Mouse (Mus musculus) embryo, embryonic 9.5 days (tissue): ENCODE results near the gene Ppil3.

ENCODE experiments used
- DNase-seq: peaks from one replicate; pipeline ENCODE4 v3.0.0-alpha.2; 2017; ENCODE audit errors: extremely low spot score

Gene Ppil3

DNA sequence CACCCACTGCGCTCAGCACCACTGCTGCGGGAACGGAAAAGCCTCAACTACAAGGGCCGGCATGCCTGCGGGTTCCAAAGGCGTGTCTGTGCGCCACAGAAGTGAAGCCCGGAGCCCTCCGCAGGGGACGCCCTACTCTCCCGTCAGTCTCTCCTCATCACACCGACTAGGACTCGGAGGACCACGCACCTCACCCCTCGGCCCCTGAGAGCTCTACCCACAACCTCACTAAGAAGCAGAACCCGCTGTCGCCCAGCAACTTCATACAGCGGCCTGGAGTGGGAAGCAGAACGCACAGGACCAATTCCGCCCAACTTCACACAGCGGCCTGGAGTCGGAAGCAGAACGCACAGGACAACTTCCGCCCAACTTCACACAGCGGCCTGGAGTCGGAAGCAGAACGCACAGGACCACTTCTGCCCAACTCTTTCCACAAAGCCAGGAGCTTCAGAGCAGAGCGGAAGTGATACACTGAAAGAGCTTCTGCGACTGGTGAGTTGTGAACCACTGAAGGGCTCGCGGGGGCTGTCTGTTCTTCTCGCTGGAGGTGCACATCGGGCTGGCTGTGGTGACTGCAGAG lies at the start of gene Ppil3, which contains the start of gene Nif3l1:
TSS of gene Ppil3 (minus strand) at position 344 of the 580 bp plus-strand sequence.
TSS of gene Nif3l1 (plus strand) at position 9 of the 580 bp plus-strand sequence.
- peak; percentile 87 for DNase-seq

DNA sequence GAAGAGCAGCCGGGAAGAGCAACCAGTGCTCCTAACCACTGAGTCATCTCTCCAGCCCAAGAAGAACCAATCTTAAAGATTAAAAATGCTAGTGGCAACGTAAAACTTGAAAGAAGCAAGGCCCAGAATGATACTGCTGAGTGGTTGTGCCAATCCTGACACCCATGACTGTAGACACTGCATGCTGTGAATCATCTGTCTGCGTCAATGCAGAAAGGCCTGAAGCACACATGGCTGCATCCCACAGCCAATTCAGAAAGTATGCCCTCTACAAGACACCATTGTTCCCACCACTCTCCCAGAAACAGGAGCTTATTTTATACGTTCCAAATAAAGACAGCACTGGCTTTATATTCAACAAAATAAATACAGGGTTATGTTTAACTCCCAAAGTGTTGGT lies 37.4 kb upstream of the Ppil3 start:
- no peak for DNase-seq

DNA sequence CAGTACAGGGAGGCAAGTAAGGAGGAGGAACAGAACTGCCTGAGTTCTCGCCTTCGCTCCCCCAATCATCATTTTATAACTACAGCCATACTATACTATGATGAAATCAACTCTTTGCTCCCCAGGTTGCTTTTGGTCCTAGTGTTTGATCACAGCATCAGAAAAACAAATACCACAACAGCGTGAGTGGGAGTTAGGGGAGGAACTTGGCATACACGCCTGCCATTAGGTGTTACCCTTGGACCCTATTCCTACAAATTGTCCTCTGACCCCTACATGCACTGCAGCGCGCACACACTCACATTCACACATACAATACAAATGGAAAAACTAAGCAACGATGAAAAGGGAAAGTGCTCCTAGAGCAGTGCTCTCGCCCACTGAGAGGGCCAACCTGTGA lies 30.4 kb upstream of the Ppil3 start:
- DNase-seq: no peak

DNA sequence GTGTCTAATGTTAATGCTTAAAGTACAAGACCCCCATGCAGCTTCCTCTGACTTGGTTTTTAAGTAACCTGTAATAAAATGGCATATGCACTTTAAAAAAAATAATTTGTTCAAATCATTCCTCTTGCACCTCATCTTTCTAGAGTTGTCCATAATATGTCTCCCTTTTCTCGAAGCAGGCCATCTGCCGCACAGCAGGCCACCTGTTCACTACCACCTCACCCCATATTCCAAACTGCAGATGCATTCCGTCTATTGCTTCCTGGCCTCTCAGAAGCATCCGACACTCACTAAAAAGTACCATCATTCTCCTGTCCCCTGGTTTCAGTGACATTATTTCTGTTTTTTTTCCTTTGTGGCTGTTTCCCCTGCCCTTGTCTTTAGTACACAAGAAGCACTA lies 20.3 kb upstream of the Ppil3 start:
- no peak for DNase-seq

DNA sequence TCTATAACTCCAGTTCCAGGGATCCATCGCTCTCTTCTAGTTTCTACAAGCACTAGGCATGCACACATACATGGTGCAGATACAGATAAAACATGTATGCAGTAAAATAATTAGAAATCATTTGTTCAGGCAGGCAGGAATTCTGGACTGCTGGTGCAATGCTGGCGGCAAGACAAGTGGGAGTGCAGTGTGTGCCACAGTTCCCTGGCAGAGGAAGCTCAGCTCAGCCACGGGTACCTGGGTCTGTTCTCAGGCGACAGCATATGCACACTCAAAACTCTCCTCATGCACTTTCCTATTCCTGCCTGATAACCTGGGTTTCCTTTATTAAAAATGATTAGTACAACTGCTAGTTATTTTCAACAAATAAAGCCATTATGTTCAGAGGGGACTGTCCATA lies 19.8 kb upstream of the Ppil3 start:
- no peak for DNase-seq

DNA sequence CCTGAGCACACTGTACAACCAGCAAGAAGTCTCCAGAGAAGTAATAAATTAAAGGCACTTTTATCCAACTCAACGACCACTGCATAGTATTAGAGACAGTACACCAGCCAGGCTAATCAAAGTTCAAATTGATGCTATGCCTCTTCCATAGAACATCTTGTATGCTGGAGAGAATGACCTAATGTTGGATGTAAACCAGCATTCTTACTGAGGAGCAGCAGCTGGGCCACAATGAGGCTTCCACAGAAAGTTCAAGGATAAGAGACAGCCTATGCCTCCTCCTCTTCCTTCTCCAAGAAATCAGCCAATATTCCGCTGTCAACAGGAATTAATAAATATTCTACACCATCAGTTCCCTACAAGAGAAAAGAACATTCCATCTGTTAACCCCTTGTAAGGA lies 18.6 kb upstream of the Ppil3 start:
- DNase-seq: no peak

DNA sequence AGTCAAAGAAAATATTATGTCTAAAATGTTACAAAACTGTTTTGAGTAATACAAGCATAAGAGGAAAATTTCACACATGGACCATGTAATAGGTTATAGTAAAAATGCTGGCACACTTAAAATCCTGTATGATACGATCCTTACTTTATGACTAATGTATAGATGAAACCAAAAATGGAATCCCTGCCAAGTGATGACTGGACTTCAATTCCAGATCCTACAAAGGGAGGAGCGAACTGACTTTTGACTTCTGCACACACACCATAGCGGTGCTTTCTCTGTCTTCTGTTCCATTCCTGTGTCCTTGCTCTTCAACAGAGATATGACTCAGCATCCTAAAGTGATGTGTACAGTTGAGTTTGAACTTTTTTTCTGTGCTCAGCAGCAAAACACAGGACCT lies 15.3 kb upstream of the Ppil3 start:
- DNase-seq: no peak

DNA sequence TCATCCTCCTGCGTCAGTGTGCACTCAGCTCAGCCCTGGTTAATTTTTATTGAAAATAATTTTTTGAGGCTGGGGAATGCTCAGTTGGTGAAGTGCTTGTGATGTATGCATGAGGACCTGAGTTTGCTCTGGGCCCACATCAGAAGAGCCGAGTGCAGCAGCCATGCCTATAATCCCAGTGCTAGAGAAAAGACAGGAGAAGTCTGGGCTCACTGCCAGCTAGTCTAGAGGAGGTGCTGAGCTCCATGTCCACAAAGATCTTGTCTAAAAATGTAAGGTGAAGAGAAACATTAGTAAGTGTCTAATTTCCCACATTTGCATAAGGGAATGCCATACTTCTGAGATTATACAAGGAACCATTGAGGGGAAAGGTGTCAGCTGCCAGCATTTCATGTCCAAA lies 13.6 kb upstream of the Ppil3 start:
- no peak for DNase-seq

DNA sequence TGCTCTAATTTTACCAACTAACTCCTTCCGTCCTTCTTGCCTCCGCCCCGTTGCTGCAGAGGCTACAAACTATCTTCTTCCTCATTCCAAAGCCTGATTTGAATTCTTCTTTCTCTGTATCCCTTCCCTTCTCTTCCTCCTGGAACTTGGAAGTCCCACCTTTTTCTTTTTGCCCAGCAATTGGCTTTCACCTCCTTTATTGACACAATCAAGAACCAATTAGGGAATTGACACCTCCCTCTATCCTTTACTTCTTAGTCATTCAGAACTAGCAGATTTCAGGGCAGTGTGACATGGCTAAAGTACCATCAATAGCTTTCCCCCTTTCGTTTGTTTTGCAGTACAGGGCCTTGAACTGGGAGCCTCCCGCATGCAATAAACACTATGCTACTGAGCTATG lies 12.9 kb upstream of the Ppil3 start:
- no peak for DNase-seq

DNA sequence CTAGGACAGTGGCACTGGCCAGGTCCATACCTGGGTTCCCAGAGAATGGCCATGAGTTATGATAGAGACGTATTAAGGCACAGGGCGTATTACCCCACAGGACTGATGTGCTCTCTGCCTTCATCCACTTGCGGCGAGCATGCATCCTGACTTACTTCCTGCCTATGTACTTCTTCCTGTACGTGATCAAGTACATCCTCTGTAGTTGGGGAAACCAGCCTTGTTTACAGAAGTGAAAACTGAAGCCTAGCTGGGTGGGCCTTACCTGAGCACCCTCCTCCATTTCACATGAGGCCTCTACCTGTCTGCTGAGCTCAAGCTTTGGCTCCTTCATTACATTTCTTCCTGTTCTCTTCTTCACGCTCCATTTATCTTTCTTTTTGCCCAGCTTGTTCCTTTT lies 9.0 kb upstream of the Ppil3 start:
- no peak for DNase-seq

DNA sequence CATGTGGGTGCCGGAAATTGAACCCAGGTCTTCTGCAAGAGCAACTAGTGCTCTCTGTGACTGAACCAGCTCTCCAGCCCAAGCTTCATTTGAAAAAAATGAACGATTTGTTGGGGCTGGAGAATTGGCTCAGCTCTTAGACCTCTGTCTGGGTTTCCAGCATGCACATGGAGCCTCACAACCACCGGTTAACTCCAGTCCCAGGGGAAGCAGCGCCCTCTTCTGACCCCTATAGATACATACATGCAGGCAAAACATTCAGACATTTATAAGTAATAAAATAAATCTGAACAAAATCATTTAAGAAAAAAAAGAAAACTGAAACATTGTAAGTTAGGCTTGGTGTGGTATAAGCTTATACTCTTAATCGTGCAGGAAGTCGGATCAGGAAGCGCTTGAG lies 3.1 kb upstream of the Ppil3 start:
- no peak for DNase-seq

DNA sequence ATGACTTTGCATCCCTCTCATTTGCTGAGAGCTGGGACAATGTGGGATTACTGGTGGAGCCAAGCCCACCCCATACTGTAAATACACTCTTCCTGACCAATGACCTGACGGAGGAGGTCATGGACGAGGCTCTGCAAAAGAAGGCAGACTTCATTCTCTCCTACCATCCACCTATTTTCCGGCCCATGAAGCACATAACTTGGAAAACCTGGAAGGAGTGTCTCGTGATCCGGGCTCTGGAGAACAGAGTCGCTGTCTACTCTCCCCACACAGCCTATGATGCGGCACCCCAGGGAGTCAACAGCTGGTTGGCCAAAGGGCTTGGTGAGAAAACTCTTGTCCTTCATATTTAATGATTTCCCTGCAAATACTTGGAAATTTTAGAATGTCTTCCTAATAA lies 2.5 kb upstream of the Ppil3 start:
- DNase-seq: no peak

DNA sequence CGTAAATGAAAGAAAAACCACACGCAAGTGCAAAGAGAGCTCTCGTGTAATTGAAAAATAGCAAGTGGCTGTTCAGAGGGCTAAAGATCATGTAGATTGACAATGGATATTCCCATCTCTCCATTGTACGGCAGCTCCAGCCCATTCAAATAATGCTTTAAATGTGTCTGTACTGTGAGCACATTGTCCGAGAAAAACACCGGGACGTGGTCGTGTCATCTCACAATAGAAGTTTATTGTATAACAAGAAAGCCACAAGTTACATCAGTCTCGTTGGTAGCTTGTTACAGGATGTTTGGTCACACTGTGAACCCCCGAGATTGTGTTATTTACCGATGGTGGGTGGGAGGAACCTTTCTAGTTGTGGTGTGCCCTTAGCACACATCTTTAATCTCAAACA lies 575 bp upstream of the Ppil3 start:
- DNase-seq: no peak

DNA sequence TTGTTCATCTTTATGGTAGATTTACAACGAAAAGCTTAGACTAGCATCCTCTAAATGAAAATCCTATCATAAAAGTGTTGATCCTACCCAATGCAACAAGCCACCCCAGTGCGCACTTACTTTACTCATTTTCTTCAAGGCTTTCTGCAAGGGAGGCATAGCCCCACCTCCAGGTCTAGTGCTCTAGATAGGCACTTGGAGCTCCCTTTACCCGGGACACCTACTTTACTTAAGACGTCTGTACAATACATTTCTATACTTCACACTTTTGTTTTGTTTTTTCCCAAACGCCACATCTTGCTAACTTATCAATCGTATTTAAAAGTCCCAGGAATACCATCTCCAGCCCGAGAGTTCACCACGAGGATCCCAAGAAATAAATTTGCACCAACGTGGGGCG lies 595 bp downstream of the Ppil3 start:
- DNase-seq: no peak

DNA sequence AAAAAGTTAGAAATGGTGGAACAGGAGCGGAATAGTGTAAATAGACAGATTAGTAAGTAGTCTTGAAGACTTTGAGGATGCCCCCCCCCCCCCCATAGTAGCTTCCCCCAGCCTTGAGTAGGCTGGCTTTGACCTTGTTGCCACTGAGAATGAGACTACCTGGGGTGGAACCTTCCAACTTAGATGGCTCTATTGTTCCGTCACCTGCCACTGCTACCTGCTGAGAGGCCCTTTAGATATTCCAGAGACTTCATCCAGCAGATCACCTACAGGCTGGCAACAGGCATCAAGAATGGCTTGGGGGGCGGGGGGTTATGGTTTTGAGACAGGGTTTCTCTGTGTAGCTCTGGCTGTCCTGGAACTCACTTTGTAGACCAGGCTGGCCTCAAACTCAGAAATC lies 20.7 kb downstream of the Ppil3 start:
- DNase-seq: no peak

DNA sequence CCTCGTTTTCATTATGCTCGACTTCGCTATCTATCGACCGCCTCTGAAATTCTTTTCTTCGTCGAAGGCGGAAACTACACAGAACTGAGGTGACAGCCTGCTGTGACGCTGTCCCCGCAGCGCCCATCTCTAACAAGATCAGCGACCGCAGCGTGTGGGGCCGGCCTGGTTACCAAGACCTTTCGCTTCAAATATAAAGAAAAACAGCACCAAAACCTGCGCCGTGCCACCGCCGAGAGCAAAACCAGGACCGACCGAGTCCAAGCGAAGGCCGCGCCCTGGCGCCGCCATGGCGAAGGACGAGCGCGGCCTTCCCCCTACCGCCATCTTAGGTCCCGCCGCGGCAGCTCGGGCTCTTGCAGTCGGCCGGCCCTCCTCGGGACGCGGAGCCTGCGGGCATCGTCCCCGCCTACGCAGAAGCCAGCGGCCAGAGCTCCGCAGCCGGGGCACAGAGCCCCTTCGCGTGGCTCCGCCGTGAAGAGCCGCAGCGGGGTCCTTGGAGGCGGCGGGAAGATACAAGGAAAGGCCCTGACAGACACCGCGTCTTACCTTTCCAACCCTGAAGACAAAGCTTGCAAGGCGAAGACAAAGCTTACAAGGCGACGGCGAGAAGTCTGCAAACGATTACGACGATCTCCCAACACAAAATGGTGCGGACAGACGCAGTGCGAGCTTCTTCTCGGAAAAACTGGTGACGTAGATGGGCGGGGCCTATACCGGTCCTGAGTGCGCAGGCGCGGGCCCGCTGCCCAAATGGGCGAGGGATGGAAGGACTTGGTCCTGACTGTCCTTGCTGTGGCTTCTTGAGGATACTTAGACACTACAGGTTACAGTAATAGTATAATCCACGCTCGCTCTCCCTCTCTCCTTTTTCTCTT lies 21.7 kb downstream of the Ppil3 start, which contains the start of gene Clk1:
TSS of gene Clk1 (minus strand) at position 696 of the 878 bp plus-strand sequence.
- peak; percentile 91 for DNase-seq

DNA sequence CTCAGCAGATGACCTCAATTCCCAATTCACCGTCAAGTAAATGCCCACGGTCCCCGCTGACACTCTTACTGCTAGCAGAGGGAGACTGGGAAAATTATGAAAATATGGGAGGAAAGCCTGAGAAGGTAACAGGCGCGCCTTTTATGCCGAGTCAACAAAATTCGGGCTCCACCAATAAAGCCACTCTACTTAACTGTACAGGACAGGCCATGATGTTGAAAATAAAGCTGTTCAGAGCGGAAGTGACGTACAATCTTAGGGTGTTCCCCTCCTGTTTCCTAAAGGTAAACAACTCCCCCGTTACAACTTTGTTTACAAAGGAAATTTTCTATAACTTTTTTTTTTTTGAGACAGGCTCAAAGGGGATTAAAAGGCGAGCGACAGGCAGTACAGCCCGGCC lies 22.4 kb downstream of the Ppil3 start:
- DNase-seq: peak; percentile 43

DNA sequence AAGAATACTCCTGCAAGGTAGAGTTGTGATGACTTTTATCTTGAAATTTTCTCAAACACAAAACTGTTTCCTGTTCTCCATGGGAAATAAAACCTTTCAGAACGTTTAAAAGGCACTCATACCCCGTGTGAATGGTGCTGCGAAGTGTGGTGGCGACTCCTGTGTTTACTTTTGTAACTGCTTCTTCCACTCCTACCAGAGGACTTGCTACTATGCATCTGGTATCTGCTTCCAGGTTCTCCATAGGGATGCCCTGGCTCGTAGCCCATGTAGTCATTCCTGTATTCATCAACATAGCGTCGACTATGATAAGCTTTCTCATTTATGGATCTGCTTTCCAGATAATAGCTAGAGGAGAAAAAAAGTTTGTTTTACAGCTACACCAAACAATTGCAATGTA lies 24.3 kb downstream of the Ppil3 start:
- DNase-seq: no peak

DNA sequence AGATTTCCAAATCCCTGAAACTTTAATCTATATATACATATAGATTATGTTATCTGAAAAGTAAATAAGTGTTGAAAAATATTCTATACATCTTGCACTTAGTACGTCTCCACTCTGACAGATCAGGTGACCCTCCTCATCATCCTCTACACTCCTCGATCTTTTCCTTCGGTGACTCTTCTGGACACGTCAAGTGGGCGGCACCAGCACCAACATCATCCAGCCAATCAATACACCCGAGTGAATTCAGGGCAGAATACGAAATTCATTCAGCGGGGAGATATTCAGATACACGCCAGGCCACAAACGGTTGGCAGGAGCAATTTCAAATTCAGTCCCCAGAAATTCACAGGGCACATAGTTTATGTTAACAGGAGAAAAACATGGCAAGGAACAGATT lies 25.3 kb downstream of the Ppil3 start:
- DNase-seq: no peak

DNA sequence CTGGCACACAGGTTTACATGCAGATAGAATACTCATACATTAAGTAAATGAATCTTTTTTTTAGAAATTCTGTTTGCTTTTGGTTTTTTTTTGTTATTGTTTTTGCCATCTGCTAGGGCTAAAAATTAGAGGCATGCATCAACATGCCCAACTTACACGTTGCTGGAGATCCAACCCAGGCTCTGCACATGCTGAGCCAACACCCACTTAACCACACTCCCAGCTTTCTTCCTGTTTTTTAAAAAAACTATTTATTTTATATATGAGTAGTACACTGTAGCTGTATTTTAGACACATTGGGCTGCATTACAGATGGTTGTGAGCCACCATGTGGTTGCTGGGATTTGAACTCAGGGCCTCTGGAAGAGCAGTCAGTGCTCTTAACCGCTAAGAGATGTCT lies 29.2 kb downstream of the Ppil3 start:
- DNase-seq: no peak

DNA sequence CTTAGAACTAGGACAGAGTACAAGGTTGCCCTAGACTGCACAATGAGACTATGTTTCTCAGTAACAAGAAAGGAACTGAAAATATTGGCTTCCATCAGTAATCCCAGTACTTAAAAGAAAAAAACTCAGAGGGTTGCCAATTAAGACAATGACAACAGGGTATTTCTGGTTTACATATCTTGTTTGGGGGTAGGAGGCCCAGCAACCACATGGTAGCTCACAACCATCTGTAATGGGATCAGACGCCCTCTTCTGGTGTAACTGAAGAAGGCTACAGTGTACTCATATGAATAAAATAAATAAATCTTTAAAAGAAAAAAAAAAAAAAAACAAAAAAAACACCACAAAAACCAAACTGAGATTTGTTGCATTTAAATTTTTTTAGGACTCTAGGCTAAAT lies 29.8 kb downstream of the Ppil3 start:
- DNase-seq: no peak

DNA sequence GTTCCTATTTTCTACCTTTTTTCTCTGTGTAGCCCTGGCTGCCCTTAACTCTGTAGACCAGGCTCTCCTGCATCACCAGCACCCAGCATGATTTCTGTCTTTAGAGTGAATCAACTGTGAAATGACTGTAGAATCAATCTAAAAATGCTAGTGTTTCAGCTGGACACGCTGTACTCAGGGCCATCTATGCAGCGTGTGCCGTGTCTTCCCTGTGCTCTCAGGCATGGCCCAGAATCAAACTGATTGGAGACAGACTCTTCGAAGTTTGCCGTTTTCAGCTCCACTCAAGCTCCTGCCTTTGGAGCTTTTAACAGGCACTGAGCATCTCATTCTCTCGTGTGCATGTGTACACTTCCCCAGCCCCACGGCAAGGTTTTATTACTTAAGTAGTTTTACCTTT lies 34.5 kb downstream of the Ppil3 start:
- DNase-seq: no peak

DNA sequence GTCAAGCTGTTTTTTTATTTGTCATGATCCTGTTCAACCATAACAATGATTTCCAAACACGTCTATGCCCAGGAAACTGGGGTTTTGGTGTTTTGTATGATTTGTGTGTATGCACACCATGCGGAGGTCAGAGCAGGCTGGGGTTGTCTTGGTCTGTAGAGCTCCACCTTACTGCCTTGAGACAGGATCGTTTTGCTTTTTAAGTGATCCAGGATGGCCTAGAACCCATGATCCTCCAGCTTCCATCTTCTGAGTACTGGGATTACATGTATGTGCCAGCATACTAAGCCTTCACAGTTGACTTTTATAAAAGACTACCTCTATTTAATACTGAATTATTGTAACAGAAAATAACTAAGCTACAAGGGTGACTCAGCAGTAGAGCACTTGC lies 35.1 kb downstream of the Ppil3 start:
- no peak for DNase-seq
